Mouse (Mus musculus) MEL (cell line): Measurements from ENCODE around the gene Ung. TPM values are rescaled to one million over a fixed set of nuclear protein-coding genes. Genes with fewer than 3 reads are reported as not detected.

Experiments
- DNase-seq: peaks from one replicate; pipeline ENCODE4 v3.0.0; 2011; ENCODE audit warnings: low read depth, low spot score
- H3K27ac ChIP-seq: 2 replicates; pipeline ENCODE4 v1.5.1; 2012; ENCODE audit warnings: low read depth, mild to moderate bottlenecking, control low read depth, low read length, moderate library complexity; ENCODE audit not compliant: control insufficient read depth
- H3K27me3 ChIP-seq, 2 experiments: fragments of 150-350 bp in 1 of 2; sonication (generic) in 1 of 2; 2 replicates each; pipeline ENCODE4 v1.6.1; 2012; ENCODE audit warnings: low read length in 2 of 2, mild to moderate bottlenecking in 2 of 2, improper control_type of control experiment in 1 of 2, moderate library complexity in 1 of 2; ENCODE audit not compliant: insufficient read depth in 2 of 2, control insufficient read depth in 1 of 2
- H3K36me3 ChIP-seq, 2 experiments: 2 replicates each; pipeline ENCODE4 v1.6.1; 2012 to 2014; ENCODE audit warnings: low read length in 2 of 2, improper control_type of control experiment in 1 of 2, inconsistent platforms in 1 of 2, mild to moderate bottlenecking in 1 of 2; ENCODE audit not compliant: insufficient read depth in 2 of 2, control insufficient read depth in 1 of 2
- H3K4me1 ChIP-seq, 2 experiments: fragments of 150-350 bp in 1 of 2; sonication (generic) in 1 of 2; 2 replicates each; pipeline ENCODE4 v1.6.1; 2012; ENCODE audit warnings: low read length in 2 of 2, improper control_type of control experiment in 1 of 2, mild to moderate bottlenecking in 1 of 2; ENCODE audit not compliant: insufficient read depth in 2 of 2, control insufficient read depth in 1 of 2
- H3K4me3 ChIP-seq, 2 experiments: fragments of 150-350 bp in 1 of 2; sonication (generic) in 1 of 2; 2 replicates each; pipeline ENCODE4 v1.5.1; 2012; ENCODE audit warnings: low read depth in 2 of 2, low read length in 2 of 2, mild to moderate bottlenecking in 2 of 2, moderate library complexity in 2 of 2, control low read depth in 1 of 2, improper control_type of control experiment in 1 of 2; ENCODE audit not compliant: control insufficient read depth in 1 of 2, insufficient read depth in 1 of 2
- H3K79me2 ChIP-seq: 2 replicates; pipeline ENCODE4 v1.6.1; 2012; ENCODE audit warnings: mild to moderate bottlenecking, low read length, moderate library complexity; ENCODE audit not compliant: control insufficient read depth, poor library complexity, insufficient read depth
- H3K9ac ChIP-seq: 2 replicates; pipeline ENCODE4 v1.6.1; 2012; ENCODE audit warnings: low read depth, mild to moderate bottlenecking, control low read depth, low read length, moderate library complexity; ENCODE audit not compliant: control insufficient read depth, poor library complexity, severe bottlenecking
- H3K9me3 ChIP-seq: fragments of 150-350 bp; sonication (generic); replicated peaks from 2 replicates; pipeline ENCODE4 v1.6.1; 2012; ENCODE audit warnings: mild to moderate bottlenecking, low read length, improper control_type of control experiment, moderate library complexity; ENCODE audit not compliant: insufficient read depth
- BHLHE40 ChIP-seq: IDR thresholded peaks from 2 replicates; pipeline ENCODE4 v1.6.1; 2012; ENCODE audit warnings: low read depth, mild to moderate bottlenecking, inconsistent platforms, low read length, improper control_type of control experiment, borderline replicate concordance
- CHD1 ChIP-seq: IDR thresholded peaks from 2 replicates; pipeline ENCODE4 v1.6.1; 2012; ENCODE audit warnings: low read depth, mild to moderate bottlenecking, inconsistent platforms, low read length, improper control_type of control experiment
- CTCF ChIP-seq, 3 experiments: IDR thresholded peaks in 2 of 3; conservative IDR thresholded peaks in 1 of 3; 2 replicates each; pipeline ENCODE4 v1.5.1; 2011 to 2012; ENCODE audit warnings: low read length in 3 of 3, low read depth in 2 of 3, mild to moderate bottlenecking in 2 of 3, improper control_type of control experiment in 1 of 3, inconsistent platforms in 1 of 3, mixed read lengths in 1 of 3, moderate library complexity in 1 of 3; ENCODE audit not compliant: control insufficient read depth in 1 of 3, insufficient read depth in 1 of 3, poor library complexity in 1 of 3, severe bottlenecking in 1 of 3
- E2F4 ChIP-seq: IDR thresholded peaks from 2 replicates; pipeline ENCODE4 v1.6.1; 2011; ENCODE audit warnings: low read depth, low read length, improper control_type of control experiment, borderline replicate concordance
- HCFC1 ChIP-seq: IDR thresholded peaks from 2 replicates; pipeline ENCODE4 v1.6.1; 2012; ENCODE audit warnings: low read depth, mild to moderate bottlenecking, inconsistent platforms, low read length, improper control_type of control experiment, moderate library complexity
- JUND ChIP-seq: IDR thresholded peaks from 2 replicates; pipeline ENCODE4 v1.6.1; 2011; ENCODE audit warnings: low read depth, mild to moderate bottlenecking, improper control_type of control experiment, low read length
- KAT2A ChIP-seq: conservative IDR thresholded peaks from 2 replicates; pipeline ENCODE4 v1.6.1; 2012; ENCODE audit warnings: low read depth, low read length, improper control_type of control experiment, inconsistent platforms
- MYB ChIP-seq: IDR thresholded peaks from 2 replicates; pipeline ENCODE4 v1.6.1; 2011; ENCODE audit warnings: mild to moderate bottlenecking, low read depth, low read length, improper control_type of control experiment
- MYC ChIP-seq: IDR thresholded peaks from 2 replicates; pipeline ENCODE4 v1.6.1; 2011; ENCODE audit warnings: low read depth, mild to moderate bottlenecking, low read length, improper control_type of control experiment, moderate library complexity
- NRF1 ChIP-seq: IDR thresholded peaks from 2 replicates; pipeline ENCODE4 v1.6.1; 2014; ENCODE audit warnings: low read depth, mild to moderate bottlenecking, inconsistent platforms, low read length, improper control_type of control experiment, moderate library complexity; ENCODE audit not compliant: poor library complexity, insufficient read depth, severe bottlenecking
- RCOR1 ChIP-seq: IDR thresholded peaks from 2 replicates; pipeline ENCODE4 v1.6.1; 2012; ENCODE audit warnings: low read depth, mild to moderate bottlenecking, inconsistent platforms, low read length, improper control_type of control experiment
- SMC3 ChIP-seq: IDR thresholded peaks from 2 replicates; pipeline ENCODE4 v1.6.1; 2011; ENCODE audit warnings: low read depth, low read length, improper control_type of control experiment
- TBP ChIP-seq: IDR thresholded peaks from 2 replicates; pipeline ENCODE4 v1.8.0; 2011; ENCODE audit warnings: low read depth, low read length, improper control_type of control experiment
- USF2 ChIP-seq, 2 experiments: IDR thresholded peaks; 2 replicates each; pipeline ENCODE4 v1.6.1; 2011 to 2012; ENCODE audit warnings: improper control_type of control experiment in 2 of 2, low read length in 2 of 2, borderline replicate concordance in 1 of 2, inconsistent platforms in 1 of 2, low read depth in 1 of 2, mild to moderate bottlenecking in 1 of 2; ENCODE audit not compliant: insufficient read depth in 1 of 2
- ZC3H11A ChIP-seq: IDR thresholded peaks from 2 replicates; pipeline ENCODE4 v1.6.1; 2012; ENCODE audit warnings: low read depth, mild to moderate bottlenecking, inconsistent platforms, low read length, improper control_type of control experiment
- ZNF384 ChIP-seq: IDR thresholded peaks from 2 replicates; pipeline ENCODE4 v1.6.1; 2012; ENCODE audit warnings: low read depth, mild to moderate bottlenecking, inconsistent platforms, low read length, improper control_type of control experiment
- polyA plus RNA-seq, 2 experiments: library from polyadenylated mRNA; stranded (reverse) in 1 of 2; unstranded in 1 of 2; fragments of >175 nt in 1 of 2; fragments of >200 nt in 1 of 2; gene quantifications; 2 replicates each; pipeline versions ENCODE4 v1.2.1 to v1.2.4; 2012; ENCODE audit warnings: low replicate concordance in 2 of 2, low read depth in 1 of 2; ENCODE audit not compliant: insufficient read length in 2 of 2, insufficient read depth in 1 of 2, missing spikeins in 1 of 2
- total RNA-seq: library from RNA; depleted of rRNA; stranded (reverse); fragments of 300-350 nt; gene quantifications from 2 replicates; pipeline ENCODE4 v1.2.3, GENCODE M21; 2012

Ung gene
- total and polyA plus RNA-seq, 3 experiments, result 22.1 to 62.2 TPM; not detected in 1

DNA sequence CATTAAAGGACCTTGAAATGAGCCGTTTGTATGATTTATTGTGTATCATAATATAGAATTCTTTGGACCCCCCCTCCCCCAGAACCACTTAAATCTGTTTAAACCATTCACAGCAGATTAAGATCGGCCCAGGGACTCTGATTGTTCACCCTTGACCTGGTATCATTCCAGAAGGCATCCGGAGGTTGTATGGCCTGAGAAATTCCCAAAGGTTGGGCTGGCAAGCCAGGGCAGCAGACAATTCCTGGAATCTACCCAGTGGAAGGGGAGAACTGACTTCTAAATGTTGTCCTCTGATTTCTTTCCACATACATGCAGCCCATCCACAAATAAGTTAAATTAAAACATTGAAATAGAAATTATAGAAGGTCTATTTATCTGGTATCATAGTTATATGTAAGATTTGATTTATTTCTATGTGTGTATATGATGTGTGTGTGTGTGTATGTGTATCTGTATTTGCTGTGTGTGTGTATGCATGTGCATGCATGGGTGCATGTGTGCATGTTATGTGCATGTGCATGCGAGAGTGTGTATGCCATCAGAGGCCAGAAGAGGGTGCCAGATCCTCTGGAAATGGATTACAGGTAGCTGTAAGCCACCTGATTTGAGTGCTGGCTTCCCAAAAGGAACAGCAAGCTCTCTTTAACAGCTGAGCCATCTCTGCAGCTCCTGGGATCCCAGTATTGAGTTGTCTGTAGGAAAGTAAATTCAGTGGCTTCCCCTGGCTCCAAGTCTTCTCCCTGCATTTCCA, 48.0 kb downstream of the Ung start:
- no peaks in the 10 kb centered on the region for H3K9me3 ChIP-seq
- no peak for TF ChIP-seq MYC
- TF ChIP-seq USF2 (IDR thresholded peaks at IDR 0.05; ENCODE audit: borderline replicate concordance in 1 of 2, insufficient read depth in 1 of 2, low read depth in 1 of 2, low read length in 2 of 2), result no peak
- no peak for TF ChIP-seq CHD1
- peak in 2 of 3 experiments; percentile 13 to 23; a peak in 2 of 6 replicates for TF ChIP-seq CTCF (IDR thresholded peaks at IDR 0.05 in 2 of 3, conservative IDR thresholded peaks at IDR 0.05 in 1 of 3; ENCODE audit: control insufficient read depth in 1 of 3, insufficient read depth in 1 of 3, low read depth in 2 of 3, low read length in 3 of 3, poor library complexity in 1 of 3, severe bottlenecking in 1 of 3)
- H3K27me3 ChIP-seq, result no peaks in the 10 kb centered on the region; a peak in 1 of 4 replicates
- H3K9ac ChIP-seq, result no peak overlapping the region
- H3K36me3 ChIP-seq, result no peaks in the 10 kb centered on the region; a peak in 1 of 4 replicates
- H3K4me1 ChIP-seq, result peaks cover 4 to 7% of the 10 kb centered on the region in 2 experiments; a peak in 1 of 4 replicates
- H3K4me3 ChIP-seq, result no peak overlapping the region
- H3K79me2 ChIP-seq, result no peaks in the 10 kb centered on the region; the same call in 1 of the 2 replicates
- H3K27ac ChIP-seq, result no peak overlapping the region
- DNase-seq, result no peak

DNA sequence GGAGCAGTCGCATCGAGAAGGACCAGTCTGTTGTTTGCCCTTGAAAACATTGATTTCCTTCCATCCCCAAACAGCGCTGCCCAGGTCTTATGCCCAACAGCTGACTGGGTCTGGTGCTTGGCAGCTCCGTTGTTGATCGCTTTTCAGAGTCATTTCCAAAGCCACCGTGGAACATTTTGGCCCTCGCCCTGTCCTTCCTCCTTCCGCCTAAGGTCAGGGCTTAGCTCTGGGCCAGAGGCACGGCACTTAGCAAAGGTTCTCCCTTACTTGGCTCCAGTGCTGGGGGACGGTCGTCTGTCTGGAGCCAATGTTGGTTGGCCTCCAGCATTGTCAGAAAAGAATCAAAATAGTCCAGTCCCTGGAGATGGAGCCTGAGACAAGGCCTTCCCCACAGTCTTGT, 49.4 kb downstream of the Ung start:
- no peaks in the 10 kb centered on the region; a peak in 1 of 4 replicates for H3K27me3 ChIP-seq
- peaks cover 0 to 4% of the 10 kb centered on the region in 2 experiments; a peak in 1 of 4 replicates for H3K4me1 ChIP-seq
- DNase-seq, result no peak
- no peaks in the 10 kb centered on the region for H3K9me3 ChIP-seq
- no peak overlapping the region for H3K27ac ChIP-seq
- H3K4me3 ChIP-seq, result no peak overlapping the region
- no peaks in the 10 kb centered on the region; a peak in 1 of 4 replicates for H3K36me3 ChIP-seq
- TF ChIP-seq BHLHE40, result no peak
- TF ChIP-seq USF2 (IDR thresholded peaks at IDR 0.05; ENCODE audit: borderline replicate concordance in 1 of 2, insufficient read depth in 1 of 2, low read depth in 1 of 2, low read length in 2 of 2), result no peak
- no peak for TF ChIP-seq ZNF384
- no peak for TF ChIP-seq KAT2A
- no peak for TF ChIP-seq E2F4
- TF ChIP-seq TBP, result no peak
- TF ChIP-seq CHD1, result no peak
- no peak for TF ChIP-seq JUND
- no peak for TF ChIP-seq SMC3
- no peak for TF ChIP-seq MYB
- no peak for TF ChIP-seq RCOR1
- TF ChIP-seq ZC3H11A, result no peak
- TF ChIP-seq NRF1, result no peak
- TF ChIP-seq HCFC1, result no peak
- H3K79me2 ChIP-seq, result no peaks in the 10 kb centered on the region; the same call in 1 of the 2 replicates
- no peak overlapping the region for H3K9ac ChIP-seq
